Mouse (Mus musculus) cerebellum, adult 2 months (tissue): ENCODE results near the gene Crcp.

ENCODE experiments used
- CTCF ChIP-seq: fragments of 200-500 bp; IDR thresholded peaks from 2 replicates; pipeline ENCODE4 v1.5.1; 2011; ENCODE audit warnings: low read depth, mild to moderate bottlenecking, control low read depth, low read length, moderate library complexity, borderline replicate concordance; ENCODE audit not compliant: insufficient read depth
- POLR2A ChIP-seq: fragments of 200-500 bp; IDR thresholded peaks from 2 replicates; pipeline ENCODE4 v1.6.1; 2011; ENCODE audit warnings: low read length, control low read depth, borderline replicate concordance; ENCODE audit not compliant: insufficient read depth

- TF ChIP-seq CTCF (no peak), POLR2A (no peak)
These were observed 53.3 kb downstream of the Crcp start for GRCm38 (mm10) chr5:130082431-130082830.
